Mouse (Mus musculus): Measurements from ENCODE around the gene Dnm1l. TPM values are rescaled to one million over a fixed set of nuclear protein-coding genes. Genes with fewer than 3 reads are reported as not detected.

Dnm1l gene
- total RNA-seq, 2 experiments from 2014 or later = 197 to 198 TPM

- no peak overlapping the region for H3K4me3 ChIP-seq
- TF ChIP-seq CTCF (IDR thresholded peaks at IDR 0.05) = no peak
Observed at GRCm38 (mm10) chr16:16272978-16273377, 85.8 kb downstream of the Dnm1l start.

GRCm38 (mm10) chr16:16262436-16262835, 96.3 kb downstream of the Dnm1l start:
- no peak for TF ChIP-seq CTCF (IDR thresholded peaks at IDR 0.05)
- DNase-seq (ENCODE audit: extremely low spot score in 1 of 2, low spot score in 2 of 2) = no peak
- intact Hi-C loops (cut with DNase I) = no loop called here
- Histone ChIP-seq H3K4me3 (no peak overlapping the region), H3K27ac (no peak overlapping the region)

More at GRCm38 (mm10) chr16:16272978-16273377, 85.8 kb downstream of the Dnm1l start:
- H3K27ac ChIP-seq = no peak overlapping the region
- DNase-seq (ENCODE audit: extremely low spot score in 1 of 2, low spot score in 2 of 2) = no peak
- intact Hi-C loops (cut with DNase I) = no loop called here

Other genes starting within 250 kb of the Dnm1l start
- gene Pkp2, start 145.6 kb downstream of the Dnm1l start, total RNA-seq (2021) = 1 to 10 TPM; 5.9 to 9.6 TPM
- gene Yars2, start 56.0 kb downstream of the Dnm1l start, total RNA-seq (2021) = 10 to 100 TPM; 24.1 to 28.3 TPM
- gene Fgd4, start 241.6 kb upstream of the Dnm1l start, total RNA-seq (2021) = 10 to 100 TPM; 31.0 to 35.3 TPM

Data from left cerebral cortex, adult 2 months (tissue).